Mouse (Mus musculus) hindbrain, embryonic 16.5 days (tissue): ENCODE measurements at regions not wholly inside any gene's neighbourhood (a gene's known extent, or its start where the extent isn't known, plus 50 kb on each side); places are given as distances from the start of the nearest gene placed in this dataset.

Experiments
- ATAC-seq: fragments of 200-750 bp; cut with Nextera tagmentation; 2 replicates; pipeline ENCODE4 v1.8.0; 2017; ENCODE audit warnings: moderate TSS enrichment, moderate library complexity
- H3K27ac ChIP-seq: fragments of 300-500 bp; sonication (generic); 2 replicates; pipeline ENCODE4 v1.5.1; 2014; ENCODE audit warnings: low read depth, mild to moderate bottlenecking, control low read depth, low read length, moderate library complexity
- H3K27me3 ChIP-seq: fragments of 300-500 bp; sonication (generic); replicated peaks from 2 replicates; pipeline ENCODE4 v1.6.1; 2014; ENCODE audit warnings: low read length; ENCODE audit not compliant: control insufficient read depth, insufficient read depth
- H3K36me3 ChIP-seq: fragments of 300-500 bp; sonication (generic); 2 replicates; pipeline ENCODE4 v1.6.1; 2014; ENCODE audit warnings: mild to moderate bottlenecking, low read length, moderate library complexity, mixed read lengths; ENCODE audit not compliant: control insufficient read depth, insufficient read depth
- H3K4me1 ChIP-seq: fragments of 300-500 bp; sonication (generic); 2 replicates; pipeline ENCODE4 v1.6.1; 2014; ENCODE audit warnings: low read depth, low read length; ENCODE audit not compliant: control insufficient read depth, insufficient read depth
- H3K4me2 ChIP-seq: fragments of 300-500 bp; sonication (generic); 2 replicates; pipeline ENCODE4 v1.6.1; 2014; ENCODE audit warnings: mild to moderate bottlenecking, low read length, control low read depth, moderate library complexity
- H3K4me3 ChIP-seq: fragments of 300-500 bp; sonication (generic); 2 replicates; pipeline ENCODE4 v1.5.1; 2014; ENCODE audit warnings: mild to moderate bottlenecking, low read length, control low read depth, moderate library complexity
- H3K9ac ChIP-seq: fragments of 300-500 bp; sonication (generic); 2 replicates; pipeline ENCODE4 v1.6.1; 2014; ENCODE audit warnings: low read depth, mild to moderate bottlenecking, control low read depth, low read length, moderate library complexity
- H3K9me3 ChIP-seq: fragments of 300-500 bp; sonication (generic); 2 replicates; pipeline ENCODE4 v1.6.1; 2014; ENCODE audit warnings: mild to moderate bottlenecking, low read length, moderate library complexity; ENCODE audit not compliant: control insufficient read depth
- WGBS: fragments of 180-500 bp; shearing (Covaris S2); extraction: QIAGEN DNeasy Blood & Tissue Kit; methylation state at CpG from one replicate; pipeline ENCODE4 v1.1.7; 2014; 5-methylcytosine and 5-hydroxymethylcytosine counted together

DNA sequence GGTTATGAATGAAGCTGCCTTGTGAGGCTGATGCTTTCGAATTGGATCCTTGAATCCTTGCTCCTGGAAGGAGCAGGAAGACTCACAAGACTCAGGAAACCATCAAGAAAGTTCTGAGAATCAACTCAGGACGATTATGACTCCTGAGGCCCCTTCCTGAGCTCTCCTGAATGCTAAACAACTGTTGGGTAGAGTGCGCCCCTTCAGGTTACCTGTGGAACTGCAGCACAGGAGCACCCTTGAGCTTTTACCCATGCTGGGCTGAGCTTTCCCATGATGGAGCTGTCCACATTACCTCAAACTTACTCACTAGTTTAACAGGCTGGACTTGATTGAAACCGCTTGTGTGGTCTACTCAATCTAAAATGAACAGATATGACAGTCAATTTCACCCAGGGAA lies 553.3 kb downstream of the Jrkl start:
- H3K4me3 ChIP-seq: no peak overlapping the region
- 60% methylated on average over 4 of the region's 4 CpGs for WGBS
- no peak for ATAC-seq
- H3K27me3 ChIP-seq: no peaks in the 10 kb centered on the region
- H3K36me3 ChIP-seq: no peaks in the 10 kb centered on the region
- no peaks in the 10 kb centered on the region for H3K4me1 ChIP-seq
- H3K9ac ChIP-seq: no peak overlapping the region
- no peak overlapping the region for H3K4me2 ChIP-seq
- no peak overlapping the region for H3K27ac ChIP-seq
- H3K9me3 ChIP-seq: no peaks in the 10 kb centered on the region

DNA sequence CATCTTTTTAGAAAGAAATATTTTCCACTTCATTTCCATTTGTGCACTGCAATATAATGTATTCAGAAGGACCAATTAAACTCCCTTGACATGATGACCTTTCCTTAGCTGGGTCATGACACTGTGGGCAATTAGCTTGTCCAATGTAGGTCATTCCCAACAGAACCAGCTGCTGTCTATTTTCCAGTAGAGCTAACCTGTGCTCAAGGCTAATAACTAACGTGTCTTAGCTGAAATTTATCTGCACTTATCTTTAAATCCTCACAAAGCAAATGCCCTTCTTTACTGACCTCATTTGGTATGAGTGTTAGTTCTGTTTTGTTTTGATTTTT lies 554.7 kb downstream of the Jrkl start:
- Histone ChIP-seq H3K9ac (no peak overlapping the region), H3K9me3 (no peaks in the 10 kb centered on the region), H3K36me3 (no peaks in the 10 kb centered on the region), H3K4me3 (no peak overlapping the region), H3K27me3 (no peaks in the 10 kb centered on the region), H3K27ac (no peak overlapping the region), H3K4me2 (no peak overlapping the region), H3K4me1 (no peaks in the 10 kb centered on the region)
- 0 out of 2 replicates have a peak, but pooled peaks have one; percentile 50 for ATAC-seq
- 28% methylated on average over 1 of the region's 1 CpGs for WGBS

DNA sequence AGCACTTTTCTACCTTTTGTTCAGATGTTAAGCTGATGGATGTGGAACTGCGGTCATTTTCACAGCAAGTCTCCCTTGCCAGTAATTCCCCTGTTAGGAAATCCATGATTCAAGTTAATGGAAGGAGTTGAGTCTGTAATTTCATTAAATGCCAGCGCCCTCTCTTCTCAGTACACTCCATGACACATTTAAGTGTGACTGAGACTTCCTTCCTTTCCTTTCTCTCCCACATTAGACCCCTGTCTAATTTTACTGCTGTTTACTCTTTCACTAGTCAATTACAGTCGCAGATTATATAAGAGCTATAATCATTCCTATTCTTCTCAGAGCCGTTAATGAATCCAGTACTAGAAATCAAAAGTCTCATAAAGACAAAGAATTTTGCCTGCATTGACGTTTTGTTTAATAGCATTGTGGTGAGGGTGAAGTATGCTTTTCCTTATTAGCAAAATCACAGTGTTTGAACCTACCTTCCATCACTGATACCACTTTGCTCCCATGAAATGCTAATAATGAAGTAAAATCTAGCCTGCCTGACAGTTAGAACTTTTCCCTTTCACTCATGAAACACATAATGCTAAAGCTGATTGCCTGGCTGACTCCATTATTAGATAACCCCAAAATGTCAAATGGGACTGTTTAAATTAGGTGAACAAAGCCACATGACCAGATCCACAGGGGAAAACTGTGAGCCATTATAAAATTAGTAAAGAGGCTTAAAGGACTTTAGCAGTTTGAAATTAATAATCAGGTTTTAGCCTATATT lies 555.3 kb downstream of the Jrkl start:
- 46% methylated on average over 5 of the region's 5 CpGs for WGBS
- H3K27ac ChIP-seq: no peak overlapping the region
- no peaks in the 10 kb centered on the region for H3K36me3 ChIP-seq
- no peaks in the 10 kb centered on the region for H3K27me3 ChIP-seq
- H3K9ac ChIP-seq: no peak overlapping the region
- ATAC-seq: 0 out of 2 replicates have a peak, but pooled peaks have one; percentile 60
- no peaks in the 10 kb centered on the region for H3K4me1 ChIP-seq
- no peak overlapping the region for H3K4me2 ChIP-seq
- no peak overlapping the region for H3K4me3 ChIP-seq
- no peaks in the 10 kb centered on the region for H3K9me3 ChIP-seq
